Mouse (Mus musculus): ENCODE data around the gene Bdkrb2. TPM values are rescaled to one million over a fixed set of nuclear protein-coding genes. Genes with fewer than 3 reads are reported as not detected.

The Bdkrb2 gene
- polyA plus RNA-seq, 1 experiment = 5.7 TPM

Other genes starting within 250 kb of the Bdkrb2 start
- gene Tunar, start 229.4 kb upstream of the Bdkrb2 start, polyA plus RNA-seq (2012; rRNA removed) = not detected in 2 replicates
- gene D430019H16Rik, start 109.4 kb upstream of the Bdkrb2 start, polyA plus RNA-seq (2012; rRNA removed) = 3.5 and 4.4 TPM in 2 replicates
- gene Bdkrb1, start 39.9 kb downstream of the Bdkrb2 start, polyA plus RNA-seq (2012; rRNA removed) = 0.17 and 0.35 TPM in 2 replicates
- 18.2 and 18.4 TPM in 2 replicates for gene Gskip, start 121.6 kb downstream of the Bdkrb2 start, polyA plus RNA-seq (2012; rRNA removed)
- gene Atg2b, start 122.0 kb downstream of the Bdkrb2 start, polyA plus RNA-seq (2012; rRNA removed) = 23.4 and 24.5 TPM in 2 replicates
- gene Ak7, start 142.8 kb downstream of the Bdkrb2 start, polyA plus RNA-seq (2012; rRNA removed) = 0.11 and 0.25 TPM in 2 replicates
- gene Papola, start 221.5 kb downstream of the Bdkrb2 start, polyA plus RNA-seq (2012; rRNA removed) = 94.8 and 100 TPM in 2 replicates

Measured in urinary bladder, adult 2 months (tissue).